Mouse (Mus musculus) neural tube, embryonic 10.5 days (tissue): ENCODE measurements around the gene Pald1.
A peak's percentile ranks its signal among the peaks of the same experiment; 100 is the strongest.

Experiments used
- DNase-seq: peaks from one replicate; pipeline ENCODE4 v3.0.0-alpha.2; 2017; ENCODE audit warnings: low spot score; ENCODE audit errors: extremely low spot score

The Pald1 gene

DNA sequence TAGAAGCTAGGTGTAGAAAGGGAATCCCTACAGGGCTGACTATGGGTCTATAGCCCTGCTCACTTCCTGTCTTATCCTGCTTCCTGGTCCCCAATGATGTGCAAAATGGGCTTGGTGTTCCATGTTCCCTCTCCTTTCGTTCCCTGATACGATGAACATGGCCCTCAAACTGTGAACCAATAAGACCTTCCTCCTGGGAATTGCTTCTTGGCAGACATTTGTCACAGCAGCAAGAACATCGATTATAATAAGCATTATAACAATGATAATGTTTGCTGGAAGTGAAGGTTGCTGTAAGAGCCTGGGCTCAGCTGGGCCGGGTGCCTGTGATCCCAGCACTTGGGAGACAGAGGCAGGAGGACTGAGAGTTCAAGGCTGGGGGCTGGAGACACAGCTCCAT lies 99.0 kb downstream of the Pald1 start:
- DNase-seq = no peak

DNA sequence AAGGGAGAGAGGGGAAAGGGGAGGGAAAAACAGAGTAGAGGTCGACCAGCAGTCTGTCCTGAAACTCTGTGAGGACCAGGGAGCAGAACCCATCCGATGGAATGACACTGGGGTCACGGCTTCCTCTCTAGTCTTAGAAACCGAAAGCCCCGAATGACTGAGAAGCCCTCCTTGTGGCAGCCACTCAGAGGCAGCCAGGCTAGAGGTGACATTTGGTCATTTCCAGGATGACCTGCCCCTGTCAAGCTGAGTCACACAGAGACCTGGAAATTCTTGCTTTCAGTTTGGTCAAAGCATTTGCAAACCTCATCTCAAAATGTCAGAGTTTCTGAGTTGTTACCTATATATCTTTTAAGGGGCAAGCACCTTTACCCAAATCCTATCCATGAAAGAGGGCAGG lies 102.2 kb downstream of the Pald1 start:
- no peak for DNase-seq

DNA sequence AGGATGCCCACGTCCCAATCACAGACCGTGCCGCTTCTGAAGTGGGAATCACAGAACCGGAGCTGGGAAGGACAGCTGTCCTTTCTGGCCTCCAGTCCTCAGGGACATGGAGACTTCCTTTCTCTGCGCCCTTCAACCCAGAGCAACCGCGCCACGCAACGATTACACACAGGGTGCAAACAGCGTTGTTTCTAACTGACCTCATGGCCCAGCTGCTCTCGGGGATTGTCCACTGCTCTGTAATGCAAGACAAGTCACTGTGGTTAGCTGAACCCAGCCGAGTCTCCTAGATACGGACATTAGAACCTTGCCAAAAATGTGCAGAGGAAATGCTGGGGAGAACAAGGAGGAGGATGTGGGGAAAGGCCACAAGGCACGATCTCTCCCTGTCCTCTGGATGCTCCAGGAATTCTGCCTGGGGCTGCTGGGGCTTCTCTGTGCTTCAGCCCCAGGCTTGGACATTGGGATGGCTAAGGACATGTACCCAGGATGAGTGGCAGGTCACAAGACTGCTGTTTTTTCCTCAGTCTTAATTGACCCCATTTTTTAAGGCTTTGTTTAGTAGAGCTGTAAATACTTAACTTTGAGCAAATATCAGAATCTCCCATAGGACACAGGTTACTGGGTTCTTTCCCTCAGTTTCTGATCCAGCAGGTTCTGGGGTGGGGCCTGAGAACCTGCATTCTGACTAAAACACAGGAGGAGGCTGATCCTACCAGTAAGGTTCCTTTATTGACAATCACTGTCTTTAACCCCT lies 105.2 kb downstream of the Pald1 start:
- DNase-seq = no peak

DNA sequence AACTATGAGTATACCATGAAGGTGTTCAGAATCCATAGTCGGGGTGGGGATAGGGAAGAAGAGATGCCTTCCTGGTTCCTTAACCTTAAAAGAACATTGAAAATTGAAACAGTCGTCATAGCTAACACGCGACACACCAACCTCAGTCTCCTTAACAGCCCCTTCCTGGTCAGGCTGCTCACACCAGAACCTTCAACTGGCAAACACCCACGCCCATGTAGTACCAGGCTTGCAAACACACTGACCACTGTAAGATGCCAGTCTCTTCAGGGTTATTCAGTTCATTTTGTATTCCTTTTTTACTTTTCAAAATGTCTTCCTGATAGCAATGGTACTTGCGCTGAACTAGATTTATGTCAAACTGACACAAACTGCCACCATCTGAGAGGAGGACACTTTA lies 106.3 kb downstream of the Pald1 start:
- no peak for DNase-seq

DNA sequence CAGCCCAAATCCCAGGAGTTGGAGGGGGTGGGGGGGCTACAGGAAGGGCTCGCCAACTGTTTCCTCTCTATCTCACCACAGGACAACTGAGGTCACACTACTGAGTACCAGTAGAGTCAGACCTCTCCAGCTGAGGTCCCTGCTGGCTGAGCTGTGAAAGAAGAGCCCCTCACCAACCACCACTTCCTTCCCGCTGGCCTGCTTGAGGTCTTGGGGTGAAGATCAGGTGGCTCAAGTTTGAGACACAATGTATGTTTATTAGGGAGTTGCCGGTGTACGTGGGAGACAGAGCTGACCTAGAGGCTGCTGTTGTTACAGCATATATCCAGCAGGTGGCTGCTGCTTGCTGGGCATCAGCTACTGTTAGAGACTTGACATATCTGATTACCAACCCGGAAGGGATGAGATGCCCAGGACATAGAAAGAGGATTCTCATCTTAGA lies 107.6 kb downstream of the Pald1 start:
- peak; percentile 55 for DNase-seq

DNA sequence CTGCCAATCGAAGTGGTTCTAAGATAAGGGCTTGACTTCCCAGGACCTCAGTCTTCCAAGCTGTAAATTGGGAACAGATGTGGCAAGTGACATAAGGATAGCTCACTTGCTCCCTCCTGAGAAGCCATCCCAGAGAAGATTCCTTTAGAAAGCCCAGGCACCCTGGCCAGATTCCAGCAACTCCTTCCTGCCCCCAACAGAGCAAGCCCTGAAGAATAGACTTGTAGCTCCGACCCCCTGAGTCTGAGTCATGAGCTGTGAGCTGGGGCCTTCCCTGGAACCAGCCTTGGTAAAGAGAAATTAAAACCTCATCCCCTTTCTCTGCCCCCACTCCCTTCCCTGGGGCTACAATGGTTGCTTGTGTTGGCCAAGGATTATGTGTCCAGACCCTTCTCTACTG lies 108.8 kb downstream of the Pald1 start:
- no peak for DNase-seq

DNA sequence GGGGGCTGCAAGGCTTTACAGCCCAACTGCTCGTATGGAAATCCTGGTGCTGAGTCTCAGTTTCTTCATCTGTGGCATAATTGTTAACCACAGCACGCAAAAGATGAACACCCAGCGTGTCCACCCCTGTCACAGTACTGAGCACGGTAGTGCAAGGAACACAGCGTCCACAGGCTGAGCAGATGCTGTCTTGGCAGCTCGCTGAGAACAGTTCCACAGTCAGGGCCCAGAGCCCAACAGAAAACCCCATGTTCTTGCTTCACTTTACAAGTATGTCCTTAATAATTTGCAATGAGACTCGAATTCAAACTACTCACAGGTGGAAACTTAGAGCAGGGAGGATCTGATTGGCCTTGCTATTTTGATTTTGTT lies 109.5 kb downstream of the Pald1 start:
- no peak for DNase-seq

DNA sequence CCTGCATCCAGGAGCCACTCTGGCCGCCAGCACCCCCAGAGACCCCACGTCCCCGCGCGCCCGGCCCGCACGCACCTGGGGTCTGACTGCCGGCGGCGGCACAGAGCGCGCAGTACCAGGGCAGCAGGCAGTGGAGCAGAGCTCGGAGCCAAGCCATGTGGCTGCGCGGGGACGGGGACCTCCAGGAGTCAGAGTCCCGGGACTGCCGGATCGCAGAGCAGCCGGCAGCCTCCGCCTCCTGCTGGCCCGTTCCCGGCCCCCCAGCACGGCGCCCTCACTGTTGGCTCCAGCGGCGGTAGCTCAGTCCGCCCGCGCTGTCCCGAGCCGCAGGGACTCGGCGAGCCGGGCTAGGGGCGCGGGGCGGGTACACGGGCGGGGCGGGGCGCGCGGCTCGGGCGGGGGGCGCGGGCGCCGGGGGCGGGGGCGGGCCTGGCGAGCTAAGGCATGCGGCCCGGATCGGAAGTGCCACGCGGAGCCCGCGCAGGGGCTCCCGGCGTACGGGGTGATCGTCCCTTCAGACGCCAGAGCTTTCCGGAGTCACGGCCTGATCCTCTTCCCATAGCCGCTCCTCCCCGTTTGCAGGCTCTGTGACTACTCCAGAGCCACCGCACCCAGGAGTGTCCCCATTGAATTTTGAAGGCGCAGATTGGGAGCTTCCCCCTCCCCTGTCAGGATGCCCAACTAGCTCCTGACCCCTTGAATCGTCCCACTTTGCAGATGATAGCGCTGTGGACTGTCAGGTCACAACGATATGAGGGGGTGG lies 110.1 kb downstream of the Pald1 start, which contains the start of gene Adamts14:
TSS of gene Adamts14 (minus strand) at position 358 of the 763 bp plus-strand sequence.
- DNase-seq = peak; percentile 71

DNA sequence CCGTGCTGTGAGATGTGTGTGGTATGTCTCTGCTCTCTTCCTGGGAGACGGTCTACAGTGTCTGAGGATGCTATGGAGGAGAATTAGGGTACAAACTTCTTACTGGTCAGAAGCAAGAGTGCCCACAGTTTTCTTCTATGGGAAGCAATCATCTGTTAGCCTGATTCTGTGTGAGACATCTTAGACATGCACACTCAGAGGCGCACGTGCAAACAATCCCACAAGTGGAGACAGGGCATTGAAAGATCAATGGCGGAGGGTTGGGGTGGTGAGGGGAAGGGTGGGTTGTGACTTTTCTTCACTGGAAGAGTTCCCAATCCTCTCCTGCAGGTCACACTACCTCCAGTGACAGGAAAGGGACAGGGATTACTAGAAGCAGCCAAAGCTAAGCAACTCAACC lies 110.7 kb downstream of the Pald1 start:
- no peak for DNase-seq

DNA sequence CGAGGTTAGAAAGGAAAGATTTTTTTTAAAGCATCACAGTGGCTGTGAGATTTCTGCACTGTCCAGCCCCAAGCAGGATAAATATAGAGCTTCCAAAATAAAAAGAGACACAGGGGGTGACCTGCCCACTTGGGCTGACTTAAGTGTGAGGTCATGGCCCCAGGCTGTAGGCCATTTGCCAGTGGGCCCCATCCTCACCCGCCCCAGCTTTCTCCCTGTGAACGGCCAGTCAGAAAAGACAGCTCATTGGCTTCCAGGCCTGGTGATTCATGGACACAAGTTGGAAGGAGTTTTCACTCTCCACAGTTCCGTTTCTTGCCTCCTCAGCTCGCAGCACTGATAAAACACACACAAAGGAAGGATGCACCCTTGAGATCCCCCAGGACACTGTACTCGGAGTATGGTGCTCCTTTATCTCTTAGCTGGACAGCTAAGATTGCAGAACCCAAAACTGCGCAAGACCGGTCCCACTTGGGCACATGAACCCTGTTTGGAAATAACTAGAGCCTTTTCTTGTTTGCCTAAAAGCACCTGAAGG lies 111.2 kb downstream of the Pald1 start:
- no peak for DNase-seq
